Mouse (Mus musculus) left cerebral cortex, adult 8-10 months (tissue): ENCODE results near the gene Mrpl57. TPM values are rescaled to one million over a fixed set of nuclear protein-coding genes. Genes with fewer than 3 reads are reported as not detected.
A peak's percentile ranks its signal among the peaks of the same experiment; 100 is the strongest.

Experiments used
- DNase-seq, 2 experiments: peaks; one replicate each; pipeline ENCODE4 v3.0.0; 2022; ENCODE audit warnings: low spot score in 2 of 2
- microRNA-seq, 2 experiments: library from miRNA; unstranded; fragments of <30 nt; microRNA quantifications; one replicate each; pipeline ENCODE4 v1.2.0; 2022
- total RNA-seq, 4 experiments: library from RNA; stranded (reverse); gene quantifications; 2 replicates each; pipeline ENCODE4 v1.2.4; 2022

Gene Mrpl57
- total RNA-seq, 4 experiments from 2014 or later: 55.0 to 65.3 (median 58.7) TPM

DNA sequence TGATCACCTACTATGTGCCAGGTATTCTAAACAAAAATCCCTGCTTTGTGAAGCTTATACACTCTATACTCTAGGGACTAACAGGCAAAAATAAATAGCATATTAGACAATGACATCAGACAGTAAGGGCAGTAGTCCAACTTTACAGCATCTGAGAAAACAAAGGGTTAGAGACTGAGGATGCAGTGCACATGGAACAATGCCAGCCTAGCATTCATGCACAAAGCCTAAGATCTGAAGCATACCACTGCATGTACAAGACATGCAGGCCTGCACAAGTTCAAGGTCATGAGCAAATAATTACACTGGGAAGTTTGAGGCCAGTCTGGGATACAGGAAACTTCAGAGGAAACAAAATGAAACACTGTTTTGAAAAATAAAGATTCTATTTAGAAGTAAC, 33.5 kb downstream of the Mrpl57 start:
- DNase-seq: no peak

DNA sequence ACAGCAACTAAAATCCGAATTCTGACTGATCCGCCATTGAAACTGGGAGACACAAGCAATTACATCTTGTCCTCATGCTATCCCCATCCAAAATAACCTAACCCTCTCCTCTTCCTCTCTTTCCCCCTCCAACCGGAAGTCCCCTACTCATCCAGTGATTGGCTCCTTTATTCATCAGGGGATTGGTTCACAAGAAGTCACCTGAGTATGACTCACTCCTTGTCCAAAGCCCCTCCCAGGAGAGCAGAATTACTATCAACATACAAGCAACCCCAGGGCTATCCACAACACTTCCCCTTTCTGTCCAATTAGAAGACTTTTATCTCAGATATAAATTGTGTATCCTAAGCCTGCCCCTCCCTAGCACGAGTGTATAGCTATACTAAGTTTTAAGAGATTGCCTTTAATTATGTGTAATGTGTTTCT, 36.0 kb downstream of the Mrpl57 start:
- no peak for DNase-seq

DNA sequence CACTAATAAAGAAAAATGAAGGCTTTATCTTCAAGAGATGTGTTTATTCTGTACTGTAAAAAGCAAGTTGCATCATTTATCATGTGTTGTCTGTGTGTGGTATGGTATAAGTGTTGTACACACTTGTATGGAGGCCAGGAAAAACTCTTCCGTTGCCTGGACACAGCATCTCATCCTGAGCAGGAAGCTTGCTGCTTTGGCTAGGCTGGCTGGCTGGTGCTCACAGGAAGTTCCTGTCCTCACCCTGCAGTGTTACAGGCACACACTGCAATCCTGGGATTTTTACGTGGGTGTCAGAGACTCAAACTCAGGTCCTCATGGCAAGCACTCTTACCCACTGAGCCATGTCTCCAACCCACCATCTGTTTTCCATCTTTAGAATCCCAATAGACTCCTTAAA, 37.1 kb downstream of the Mrpl57 start:
- DNase-seq: no peak

DNA sequence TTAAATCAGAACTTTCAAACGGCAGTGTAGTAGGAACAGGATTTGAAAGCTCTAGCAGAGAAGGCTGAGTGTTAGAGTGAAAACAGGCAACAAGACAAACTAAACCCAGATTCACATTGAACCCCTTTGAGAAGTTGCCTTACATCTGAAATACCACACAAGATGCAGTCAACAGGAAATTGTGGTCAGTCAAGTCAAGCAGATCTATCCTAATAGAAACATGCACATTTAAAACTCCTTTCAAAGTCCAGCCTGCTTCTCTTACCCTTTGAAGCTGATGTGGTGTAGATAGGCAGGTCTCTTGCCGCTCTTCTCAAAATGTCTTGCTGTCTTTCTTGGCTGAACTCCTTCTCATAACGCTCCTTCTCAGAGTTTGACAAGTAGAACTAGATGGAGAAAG, 39.2 kb downstream of the Mrpl57 start:
- DNase-seq: no peak

DNA sequence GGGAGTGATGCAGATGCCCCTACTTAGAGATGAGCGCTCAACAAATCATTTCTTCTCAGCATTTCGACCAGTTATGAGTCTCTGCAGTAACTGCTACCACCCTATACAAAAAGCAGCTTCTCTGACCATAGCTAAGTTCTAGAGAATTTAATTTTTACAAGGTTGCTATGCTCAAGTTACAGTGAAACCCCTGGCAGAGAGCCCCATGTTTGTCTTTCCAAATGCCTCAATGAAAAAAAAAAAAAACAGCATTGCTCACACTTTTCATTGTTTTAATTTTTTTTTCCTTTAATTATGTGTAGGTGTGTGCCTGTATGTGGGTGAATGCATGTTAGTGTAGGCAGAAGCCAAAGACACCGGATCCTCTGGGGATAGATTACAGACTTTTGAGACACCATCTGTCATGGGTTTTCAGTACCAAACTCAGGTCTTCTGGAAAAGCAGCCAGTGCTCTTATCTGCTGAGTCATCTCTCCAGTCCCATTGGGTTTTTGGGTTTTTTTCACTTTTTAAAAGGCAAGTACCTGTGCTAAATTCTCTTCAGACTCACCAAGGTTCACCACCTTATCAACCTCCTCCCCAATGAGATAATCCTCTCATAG, 40.7 kb downstream of the Mrpl57 start:
- peak in 1 of 2 experiments; percentile 36 for DNase-seq

DNA sequence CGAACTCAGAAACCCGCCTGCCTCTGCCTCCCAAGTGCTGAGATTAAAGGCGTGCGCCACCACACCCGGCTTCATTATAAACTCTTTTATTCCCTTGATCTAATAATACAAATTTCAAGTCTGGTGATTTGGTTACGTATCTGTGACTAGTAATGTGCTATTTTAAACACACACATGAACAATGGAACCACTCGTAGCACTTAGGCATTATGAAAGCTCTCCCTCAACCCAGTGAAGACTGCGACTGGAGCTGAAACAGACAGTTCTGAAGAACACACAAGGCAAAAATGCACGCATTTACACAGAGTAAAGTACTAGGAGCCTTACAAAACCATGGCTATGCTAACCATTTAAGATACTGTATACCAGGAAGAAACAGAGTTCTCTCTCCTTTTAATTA, 51.9 kb downstream of the Mrpl57 start:
- no peak for DNase-seq

Small RNAs within 50 kb of the gene (microRNA-seq; reads per million reads assigned to microRNA genes)
- 1.5 reads per million in 2 experiments for gene Mir3077

Other genes with a start within 250 kb of the Mrpl57 start
- 10 to 100 TPM; 10.9 to 14.8 (median 14.5) TPM for gene Xpo4, start 160.8 kb upstream of the Mrpl57 start, total RNA-seq
- 1 to 10 TPM in 1 of 4 experiments, not detected in 3; 1.0 TPM for gene Gm49361, start 80.1 kb upstream of the Mrpl57 start, total RNA-seq
- 10 to 100 TPM; 19.4 to 28.3 (median 24.8) TPM for gene Lats2, start 67.8 kb upstream of the Mrpl57 start, total RNA-seq
- gene Sap18, start 28.1 kb upstream of the Mrpl57 start, total RNA-seq: 100 to 1,000 TPM in 1 of 4 experiments, 10 to 100 TPM in 3; 65.5 to 103 (median 76.4) TPM
- gene Ska3, start within 50 bp of the Mrpl57 start, total RNA-seq: 1 to 10 TPM in 3 of 4 experiments, under 1 TPM in 1; 0.88 to 2.6 (median 1.3) TPM
- 10 to 100 TPM; 39.6 to 44.7 (median 42.6) TPM for gene Zdhhc20, start 64.0 kb downstream of the Mrpl57 start, total RNA-seq
- 10 to 100 TPM; 22.6 to 25.0 (median 23.6) TPM for gene Micu2, start 173.0 kb downstream of the Mrpl57 start, total RNA-seq
- 10 to 100 TPM; 21.8 to 25.9 (median 23.7) TPM for gene Fgf9, start 244.3 kb downstream of the Mrpl57 start, total RNA-seq